Mouse (Mus musculus): Measurements from ENCODE around the gene Zfp319. TPM values are rescaled to one million over a fixed set of nuclear protein-coding genes. Genes with fewer than 3 reads are reported as not detected.

Gene Zfp319
- total and polyA plus RNA-seq, 3 experiments: 0.83 to 3.3 (median 2.0) TPM

GRCm38 (mm10) chr8:95377101-95377500 lies 45.4 kb upstream of the Zfp319 start:
- no peak for DNase-seq (ENCODE audit: extremely low read depth)
- peaks cover 5% of the 10 kb centered on the region for H3K9me3 ChIP-seq (replicated peaks; ENCODE audit: low read length)
- dilution Hi-C loops (cut with MboI; ENCODE audit: extremely low pct_ligation_motif_present, extremely low pct_unique_long_range_greater_than_20kb, low sequenced_read_pairs): no loop called here
- TF ChIP-seq MAZ (IDR thresholded peaks at IDR 0.05; ENCODE audit: low read depth, low read length): no peak
- no peak for TF ChIP-seq ZC3H11A (IDR thresholded peaks at IDR 0.05; ENCODE audit: low read depth, low read length)
- no peak for TF ChIP-seq ELF1 (IDR thresholded peaks at IDR 0.05; ENCODE audit: low read depth, low read length)
- TF ChIP-seq MEF2A (IDR thresholded peaks at IDR 0.05; ENCODE audit: borderline replicate concordance, low read depth, low read length): no peak
- TF ChIP-seq ZKSCAN1 (IDR thresholded peaks at IDR 0.05; ENCODE audit: borderline replicate concordance, low read depth, low read length): no peak
- no peak for TF ChIP-seq POLR2A (IDR thresholded peaks at IDR 0.05; ENCODE audit: low read depth, low read length)
- no peak for TF ChIP-seq HCFC1 (IDR thresholded peaks at IDR 0.05; ENCODE audit: low read depth, low read length)
- TF ChIP-seq UBTF (IDR thresholded peaks at IDR 0.05; ENCODE audit: low read depth, low read length): no peak
- TF ChIP-seq GABPA (IDR thresholded peaks at IDR 0.05; ENCODE audit: insufficient replicate concordance, low read depth, low read length): no peak
- no peak for TF ChIP-seq MYC (IDR thresholded peaks at IDR 0.05; ENCODE audit: low read depth, low read length)
- TF ChIP-seq SIN3A (IDR thresholded peaks at IDR 0.05; ENCODE audit: low read length): no peak
- no peak for TF ChIP-seq NRF1 (IDR thresholded peaks at IDR 0.05; ENCODE audit: low read depth, low read length)
- no peak for TF ChIP-seq KAT2A (IDR thresholded peaks at IDR 0.05; ENCODE audit: insufficient replicate concordance, low read length)
- TF ChIP-seq RAD21 (IDR thresholded peaks at IDR 0.05; ENCODE audit: low read depth, low read length): no peak
- TF ChIP-seq USF1 (IDR thresholded peaks at IDR 0.05; ENCODE audit: low read depth, low read length): no peak
- H3K79me2 ChIP-seq (replicated peaks; ENCODE audit: control insufficient read depth, extremely low read depth, insufficient read depth, poor library complexity, severe bottlenecking): no peaks in the 10 kb centered on the region
- in situ Hi-C loops (cut with MboI; ENCODE audit: low pct_ligation_motif_present, low pct_unique_long_range_greater_than_20kb, low sequenced_read_pairs): no loop called here
- no peak overlapping the region for H3K27ac ChIP-seq (ENCODE audit: insufficient read depth, low read depth)
- H3K36me3 ChIP-seq (replicated peaks in 1 of 2; ENCODE audit: control insufficient read depth in 1 of 2, insufficient read depth in 1 of 2, low read length in 1 of 2): no peaks in the 10 kb centered on the region
- no peaks in the 10 kb centered on the region for H3K27me3 ChIP-seq (replicated peaks)
- H3K9ac ChIP-seq (ENCODE audit: insufficient read depth, low read depth): no peak overlapping the region
- H3K4me1 ChIP-seq (ENCODE audit: control insufficient read depth in 1 of 2, insufficient read depth in 2 of 2): peaks cover 3 to 23% of the 10 kb centered on the region in 2 experiments
- H3K4me3 ChIP-seq (replicated peaks in 1 of 3; ENCODE audit: low read depth in 2 of 3, low read length in 2 of 3, poor library complexity in 1 of 3): no peak overlapping the region
- H3K4me2 ChIP-seq (ENCODE audit: insufficient read depth, low read depth, poor library complexity, severe bottlenecking): no peak overlapping the region

GRCm38 (mm10) chr8:95376309-95376999 lies 44.7 kb upstream of the Zfp319 start:
- Histone ChIP-seq H3K79me2 (replicated peaks; ENCODE audit: control insufficient read depth, extremely low read depth, insufficient read depth, poor library complexity, severe bottlenecking) (no peaks in the 10 kb centered on the region), H3K4me1 (ENCODE audit: control insufficient read depth in 1 of 2, insufficient read depth in 2 of 2) (peaks cover 3 to 20% of the 10 kb centered on the region in 2 experiments), H3K4me3 (replicated peaks in 1 of 3; ENCODE audit: low read depth in 2 of 3, low read length in 2 of 3, poor library complexity in 1 of 3) (no peak overlapping the region), H3K36me3 (replicated peaks in 1 of 2; ENCODE audit: control insufficient read depth in 1 of 2, insufficient read depth in 1 of 2, low read length in 1 of 2) (no peaks in the 10 kb centered on the region), H3K27ac (ENCODE audit: insufficient read depth, low read depth) (no peak overlapping the region), H3K27me3 (replicated peaks) (no peaks in the 10 kb centered on the region), H3K9me3 (replicated peaks; ENCODE audit: low read length) (peaks cover 5% of the 10 kb centered on the region), H3K9ac (ENCODE audit: insufficient read depth, low read depth) (no peak overlapping the region), H3K4me2 (ENCODE audit: insufficient read depth, low read depth, poor library complexity, severe bottlenecking) (no peak overlapping the region)
- TF ChIP-seq MEF2A (IDR thresholded peaks at IDR 0.05; ENCODE audit: borderline replicate concordance, low read depth, low read length) (no peak), NRF1 (IDR thresholded peaks at IDR 0.05; ENCODE audit: low read depth, low read length) (no peak)
- dilution Hi-C loops (cut with MboI; ENCODE audit: extremely low pct_ligation_motif_present, extremely low pct_unique_long_range_greater_than_20kb, low sequenced_read_pairs): no loop called here
- in situ Hi-C loops (cut with MboI; ENCODE audit: low pct_ligation_motif_present, low pct_unique_long_range_greater_than_20kb, low sequenced_read_pairs): no loop called here
- no peak for DNase-seq (ENCODE audit: extremely low read depth)
